Mouse (Mus musculus): ENCODE data around the gene Nfia.

DNA sequence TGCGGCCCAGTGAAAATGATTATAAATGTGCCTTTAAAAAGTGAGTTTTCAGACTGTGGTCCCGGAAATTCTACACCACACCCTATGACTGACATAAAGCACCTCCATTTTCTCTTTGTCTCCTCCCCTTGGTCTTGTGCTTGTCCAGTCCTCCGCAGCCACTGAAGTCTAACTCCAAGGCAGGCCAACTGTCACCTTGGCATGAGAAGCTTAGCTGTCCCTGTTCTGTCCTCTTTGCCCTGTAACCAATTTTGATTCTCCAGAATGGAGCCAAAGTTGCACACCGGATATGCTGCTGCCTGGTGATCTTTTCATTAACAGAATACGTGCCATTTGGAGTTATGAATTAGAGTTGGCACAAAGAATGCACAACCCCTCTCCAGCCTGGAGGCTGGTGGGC, 378.0 kb downstream of the Nfia start:
- no peak for TF ChIP-seq HCFC1 (IDR thresholded peaks at IDR 0.05; ENCODE audit: borderline replicate concordance, insufficient read depth, low read length)
- no peak for TF ChIP-seq ZC3H11A (IDR thresholded peaks at IDR 0.05; ENCODE audit: borderline replicate concordance, low read depth, low read length)

Data from ES-E14 (cell line).